Mouse (Mus musculus) lung, postnatal 4 days (tissue): ENCODE results near the gene Dnajb8.

Experiments
- DNase-seq, 2 experiments: peaks; one replicate each; pipeline ENCODE4 v3.0.0; 2021

Dnajb8 gene

GRCm38 (mm10) chr6:88232221-88232620 is 10.2 kb downstream of the Dnajb8 start:
- DNase-seq, result no peak

GRCm38 (mm10) chr6:88233996-88234395 is 11.9 kb downstream of the Dnajb8 start:
- no peak for DNase-seq

- DNase-seq, result no peak
These were observed 13.4 kb downstream of the Dnajb8 start for GRCm38 (mm10) chr6:88235461-88235860.

- no peak for DNase-seq
These were observed 13.9 kb downstream of the Dnajb8 start for GRCm38 (mm10) chr6:88235983-88236382.

GRCm38 (mm10) chr6:88236513-88236912 is 14.4 kb downstream of the Dnajb8 start:
- peak in 1 of 2 experiments; percentile 47 for DNase-seq

- peak; percentile 77 to 78 for DNase-seq
These were observed 20.5 kb downstream of the Dnajb8 start for GRCm38 (mm10) chr6:88242604-88243003.

GRCm38 (mm10) chr6:88249231-88249630 is 27.2 kb downstream of the Dnajb8 start:
- no peak for DNase-seq

- no peak for DNase-seq
These were observed 29.3 kb downstream of the Dnajb8 start for GRCm38 (mm10) chr6:88251396-88251795.

- DNase-seq, result no peak
These were observed 29.9 kb downstream of the Dnajb8 start for GRCm38 (mm10) chr6:88251798-88252478.

- no peak for DNase-seq
These were observed 32.0 kb downstream of the Dnajb8 start for GRCm38 (mm10) chr6:88254082-88254481.

- DNase-seq, result no peak
These were observed 33.4 kb downstream of the Dnajb8 start for GRCm38 (mm10) chr6:88255435-88255834.

- no peak for DNase-seq
These were observed 37.6 kb downstream of the Dnajb8 start for GRCm38 (mm10) chr6:88259621-88260020.

GRCm38 (mm10) chr6:88260645-88261044 is 38.6 kb downstream of the Dnajb8 start:
- no peak for DNase-seq

- DNase-seq, result no peak
These were observed 40.1 kb downstream of the Dnajb8 start for GRCm38 (mm10) chr6:88262160-88262559.

- no peak for DNase-seq
These were observed 43.3 kb downstream of the Dnajb8 start for GRCm38 (mm10) chr6:88265355-88265754.

- DNase-seq, result no peak
These were observed 44.0 kb downstream of the Dnajb8 start for GRCm38 (mm10) chr6:88266055-88266454.

- DNase-seq, result no peak
These were observed 45.0 kb downstream of the Dnajb8 start for GRCm38 (mm10) chr6:88267068-88267467.

- no peak for DNase-seq
These were observed 45.9 kb downstream of the Dnajb8 start for GRCm38 (mm10) chr6:88267970-88268369.

- DNase-seq, result peak in 1 of 2 experiments; percentile 54
These were observed 52.6 kb downstream of the Dnajb8 start for GRCm38 (mm10) chr6:88274623-88275022.

- no peak for DNase-seq
These were observed 54.2 kb downstream of the Dnajb8 start for GRCm38 (mm10) chr6:88276221-88276620.

GRCm38 (mm10) chr6:88277242-88277641 is 55.2 kb downstream of the Dnajb8 start:
- no peak for DNase-seq

- no peak for DNase-seq
These were observed 56.1 kb downstream of the Dnajb8 start for GRCm38 (mm10) chr6:88278141-88278540.

GRCm38 (mm10) chr6:88290129-88290766 is 68.2 kb downstream of the Dnajb8 start:
- no peak for DNase-seq

- DNase-seq, result no peak
These were observed 70.3 kb downstream of the Dnajb8 start for GRCm38 (mm10) chr6:88292274-88292909.
